Mouse (Mus musculus) olfactory bulb, adult 2 months (tissue): Measurements from ENCODE around the gene Pex26.

Experiments
- CTCF ChIP-seq: fragments of 200-500 bp; IDR thresholded peaks from 2 replicates; pipeline ENCODE4 v1.5.1; 2012; ENCODE audit warnings: low read depth, mild to moderate bottlenecking, low read length, moderate library complexity; ENCODE audit not compliant: insufficient read depth
- POLR2A ChIP-seq: fragments of 200-500 bp; IDR thresholded peaks from 2 replicates; pipeline ENCODE4 v1.6.1; 2012; ENCODE audit warnings: mild to moderate bottlenecking, low read depth, low read length, moderate library complexity; ENCODE audit not compliant: insufficient read depth

DNA sequence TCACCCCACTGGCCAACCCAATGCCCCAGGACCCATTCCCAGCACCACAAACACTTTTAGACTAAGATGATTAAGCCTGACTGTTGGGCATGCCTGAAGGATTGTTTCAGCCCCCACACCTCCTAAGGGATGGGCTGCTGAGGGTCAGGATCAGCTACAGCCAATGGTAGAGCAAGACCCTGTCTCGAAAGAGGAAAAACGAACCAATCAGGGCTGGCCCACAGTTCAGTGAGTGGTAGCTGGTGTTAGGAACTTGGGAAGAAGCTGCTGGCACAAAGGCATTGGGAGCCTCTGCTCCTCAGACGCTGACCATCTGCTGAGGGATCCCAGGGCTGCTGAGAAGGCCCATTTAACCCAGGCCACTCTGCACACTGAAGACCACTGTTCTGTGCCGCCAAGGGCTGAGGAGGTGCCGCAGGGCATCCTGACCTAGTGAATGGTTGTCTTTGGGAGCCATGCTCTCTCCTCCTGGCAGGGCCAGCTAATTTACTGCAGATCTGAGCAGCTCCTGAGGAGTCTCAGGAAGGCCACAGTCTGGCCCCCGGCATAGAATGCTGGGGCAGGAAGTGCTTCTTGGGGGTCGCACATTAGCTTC lies 16.0 kb upstream of the Pex26 start:
- TF ChIP-seq CTCF (no peak), POLR2A (no peak)
